Mouse (Mus musculus): ENCODE data around the gene Fbxw4.
A peak's percentile ranks its signal among the peaks of the same experiment; 100 is the strongest.

- TF ChIP-seq CTCF (IDR thresholded peaks at IDR 0.05; ENCODE audit: borderline replicate concordance, extremely low read depth, insufficient read depth, insufficient read length) (peak; percentile 64), POLR2A (IDR thresholded peaks at IDR 0.05; ENCODE audit: borderline replicate concordance, extremely low read depth, insufficient read depth, insufficient read length, poor library complexity, severe bottlenecking) (no peak)
Measured at GRCm38 (mm10) chr19:45537505-45537904, 122.6 kb downstream of the Fbxw4 start.
